Mouse (Mus musculus) fat pad, adult 2 months (tissue): ENCODE measurements around the gene Elane.

Experiments
- DNase-seq: peaks from one replicate; pipeline ENCODE4 v3.0.0-alpha.2; 2011; ENCODE audit warnings: low read depth, low spot score; ENCODE audit errors: extremely low read depth

Gene Elane

DNA sequence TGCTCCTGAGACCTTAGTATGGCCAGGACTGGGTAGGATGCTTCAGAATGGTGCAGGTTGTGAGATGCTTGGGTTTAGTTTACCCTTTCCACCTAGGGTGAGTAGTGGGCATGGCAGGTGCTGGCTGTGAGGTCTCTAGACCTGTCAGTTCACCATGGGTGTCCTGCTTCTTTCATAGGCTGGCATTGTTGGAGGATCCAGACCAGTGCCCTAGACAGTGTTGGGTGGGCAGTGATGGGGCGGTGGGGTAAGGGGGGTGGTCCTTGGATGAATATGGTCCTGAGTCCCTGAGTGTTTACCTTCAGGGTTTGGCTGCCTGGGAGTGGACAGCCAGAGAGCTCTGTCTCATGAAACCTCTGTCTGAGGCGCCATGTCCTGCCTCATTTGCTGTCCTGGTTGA lies 28.2 kb upstream of the Elane start:
- DNase-seq: no peak

DNA sequence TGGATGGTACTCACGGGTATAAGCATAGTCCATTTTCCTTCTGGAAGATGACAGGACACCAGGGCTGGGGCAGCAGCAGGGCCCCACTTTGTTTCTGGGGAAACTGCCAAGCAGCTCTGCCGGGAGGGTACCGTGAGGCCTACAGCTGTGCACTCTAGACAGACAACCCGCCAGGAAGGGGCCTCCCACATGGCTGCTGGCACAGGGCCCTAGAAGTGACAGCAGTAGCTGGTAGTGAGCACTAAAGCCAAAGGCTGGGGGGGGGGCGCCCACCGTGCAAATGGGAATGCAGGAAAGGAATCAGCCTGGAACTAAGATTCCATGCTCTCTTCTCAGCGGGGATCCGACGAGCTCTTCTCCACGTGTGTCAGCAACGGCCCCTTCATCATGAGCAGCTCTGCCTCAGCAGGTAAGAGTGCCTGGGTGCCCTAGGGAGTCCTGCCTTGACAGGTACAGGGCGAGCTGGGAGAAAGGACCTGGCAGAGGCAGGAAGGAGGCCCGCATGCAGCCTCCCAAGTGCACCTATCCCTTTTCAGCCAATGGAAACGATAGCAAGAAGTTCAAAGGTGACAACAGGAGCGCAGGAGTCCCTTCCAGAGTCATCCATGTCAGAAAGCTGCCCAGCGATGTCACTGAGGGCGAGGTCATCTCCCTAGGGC lies 27.5 kb upstream of the Elane start:
- no peak for DNase-seq

DNA sequence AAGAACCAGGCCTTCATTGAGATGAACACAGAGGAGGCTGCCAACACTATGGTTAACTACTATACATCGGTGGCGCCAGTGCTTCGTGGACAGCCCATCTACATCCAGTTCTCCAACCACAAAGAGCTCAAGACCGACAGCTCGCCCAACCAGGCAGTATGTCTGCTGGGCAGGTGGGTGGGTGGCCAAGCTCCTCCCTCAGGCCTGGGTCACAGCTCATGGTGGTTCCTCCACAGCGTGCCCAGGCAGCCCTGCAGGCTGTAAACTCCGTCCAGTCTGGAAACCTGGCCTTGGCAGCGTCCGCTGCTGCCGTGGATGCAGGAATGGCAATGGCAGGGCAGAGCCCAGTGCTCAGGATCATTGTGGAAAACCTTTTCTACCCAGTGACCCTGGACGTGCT lies 26.9 kb upstream of the Elane start:
- no peak for DNase-seq

DNA sequence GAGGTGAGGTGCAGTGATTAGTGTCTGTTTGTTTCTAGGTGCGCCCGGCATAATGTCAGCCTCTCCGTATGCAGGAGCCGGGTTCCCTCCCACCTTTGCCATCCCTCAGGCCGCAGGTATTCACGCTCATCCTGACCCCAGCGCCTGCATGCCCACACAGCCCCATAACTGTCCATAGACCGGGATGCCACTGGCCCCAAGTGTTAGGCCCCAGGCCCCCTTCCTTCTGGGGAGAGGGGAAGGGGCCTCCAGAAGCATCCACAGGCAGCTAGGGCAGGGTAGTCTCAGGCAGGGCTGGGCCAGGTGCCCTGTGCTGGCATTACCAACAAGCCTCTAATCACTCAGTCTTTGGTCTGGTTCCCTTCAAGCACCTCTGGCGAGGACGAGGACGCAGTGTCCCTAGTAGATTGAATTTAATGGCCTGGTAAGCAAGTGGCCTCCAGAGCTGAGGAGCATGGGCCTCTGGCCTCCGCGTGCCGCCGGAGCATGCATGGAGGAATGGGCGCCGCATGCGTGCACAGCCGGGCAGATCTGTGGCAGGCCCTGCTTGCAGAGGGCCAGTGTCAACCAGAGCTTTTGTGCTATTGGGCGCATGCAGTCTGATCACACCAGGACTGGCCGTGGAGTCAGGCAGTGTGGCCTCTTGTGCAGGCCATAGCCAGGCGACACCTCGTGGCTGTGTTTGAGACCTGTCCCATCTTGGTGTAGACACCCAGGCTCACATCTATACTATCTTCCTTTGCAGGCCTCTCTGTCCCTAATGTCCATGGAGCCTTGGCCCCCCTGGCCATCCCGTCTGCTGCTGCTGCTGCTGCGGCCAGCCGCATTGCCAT lies 25.8 kb upstream of the Elane start:
- no peak for DNase-seq

DNA sequence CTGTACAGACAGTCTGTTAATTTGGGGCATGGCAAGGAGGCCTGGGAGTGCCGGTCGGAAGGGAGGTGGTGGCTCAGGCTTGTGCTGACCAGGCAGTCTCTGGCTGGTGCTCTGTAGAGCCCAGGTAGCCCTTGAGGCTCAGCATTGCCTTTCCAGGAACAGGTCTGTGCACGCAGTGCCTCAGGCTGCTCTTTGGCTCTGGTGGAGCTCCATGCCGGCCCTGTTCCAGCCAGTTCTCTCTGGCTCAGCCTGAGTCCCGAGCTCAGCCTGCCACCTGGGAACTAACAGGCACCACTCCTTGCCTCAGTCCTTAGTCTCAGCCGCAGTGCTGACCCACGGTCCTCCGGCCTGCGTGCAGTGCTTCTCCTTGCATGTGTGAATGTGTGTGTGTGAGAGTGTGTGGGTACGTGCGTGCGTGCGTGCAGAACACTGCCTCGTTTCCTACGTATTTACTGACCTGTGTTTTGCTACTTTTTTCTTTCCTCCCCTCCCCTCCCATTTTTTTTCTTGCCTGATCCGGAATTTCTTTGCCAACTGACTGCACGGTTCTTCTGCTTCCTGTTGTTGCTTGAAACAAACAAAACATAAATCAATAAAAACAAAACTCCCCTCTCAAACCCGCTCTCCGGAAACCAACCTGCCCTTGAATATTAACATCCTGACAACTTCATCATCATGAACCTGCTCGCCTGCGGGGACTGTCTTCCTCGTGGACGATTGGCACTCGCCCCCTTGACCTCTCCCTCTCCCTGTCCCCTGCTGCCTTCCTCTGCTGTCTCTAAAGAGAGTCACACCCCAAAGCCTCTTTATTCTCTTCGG lies 24.6 kb upstream of the Elane start:
- DNase-seq: peak; percentile 81

DNA sequence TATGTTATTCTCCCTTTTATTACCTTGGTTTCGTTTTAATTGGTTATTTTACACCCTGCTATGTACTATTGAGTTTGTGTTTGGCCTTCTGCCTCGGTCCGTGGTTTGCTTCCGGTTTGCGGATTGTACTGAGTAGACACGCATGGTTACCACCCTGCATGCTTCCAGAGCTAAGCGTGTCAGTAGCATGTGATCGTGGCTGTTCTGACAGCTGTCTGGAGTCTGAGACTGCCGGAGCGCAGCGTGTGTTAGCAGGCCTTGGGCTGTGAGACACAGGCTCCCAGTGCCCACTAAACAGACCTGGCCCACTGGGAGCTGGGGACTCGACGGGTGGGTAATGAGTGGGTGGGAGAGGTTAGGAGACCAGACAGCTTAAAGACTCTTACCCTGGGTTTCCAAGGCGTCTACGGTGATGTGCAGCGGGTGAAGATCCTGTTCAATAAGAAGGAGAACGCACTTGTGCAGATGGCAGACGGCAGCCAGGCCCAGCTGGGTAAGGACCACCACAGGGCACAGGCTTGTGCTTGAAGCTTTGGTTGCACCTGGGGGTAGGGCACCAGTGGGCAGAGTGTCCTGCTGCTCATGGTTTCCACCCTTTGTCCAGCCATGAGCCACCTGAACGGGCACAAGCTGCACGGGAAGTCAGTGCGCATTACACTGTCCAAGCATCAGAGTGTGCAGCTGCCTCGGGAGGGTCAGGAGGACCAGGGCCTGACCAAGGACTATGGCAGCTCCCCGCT lies 23.8 kb upstream of the Elane start:
- no peak for DNase-seq

DNA sequence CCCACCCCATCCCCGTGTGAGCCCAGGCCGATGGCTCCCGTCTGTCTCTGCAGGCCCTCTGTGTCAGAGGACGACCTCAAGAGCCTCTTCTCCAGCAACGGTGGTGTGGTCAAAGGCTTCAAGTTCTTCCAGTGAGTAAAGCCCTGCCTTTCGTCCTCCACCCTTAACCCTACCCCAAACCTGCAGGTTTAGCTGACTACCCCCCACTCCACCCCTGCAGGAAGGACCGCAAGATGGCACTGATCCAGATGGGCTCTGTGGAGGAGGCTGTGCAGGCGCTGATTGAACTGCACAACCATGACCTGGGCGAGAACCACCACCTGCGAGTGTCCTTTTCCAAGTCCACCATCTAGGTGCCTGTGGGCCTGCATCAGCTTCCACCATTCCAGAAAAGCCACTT lies 23.1 kb upstream of the Elane start:
- DNase-seq: no peak

DNA sequence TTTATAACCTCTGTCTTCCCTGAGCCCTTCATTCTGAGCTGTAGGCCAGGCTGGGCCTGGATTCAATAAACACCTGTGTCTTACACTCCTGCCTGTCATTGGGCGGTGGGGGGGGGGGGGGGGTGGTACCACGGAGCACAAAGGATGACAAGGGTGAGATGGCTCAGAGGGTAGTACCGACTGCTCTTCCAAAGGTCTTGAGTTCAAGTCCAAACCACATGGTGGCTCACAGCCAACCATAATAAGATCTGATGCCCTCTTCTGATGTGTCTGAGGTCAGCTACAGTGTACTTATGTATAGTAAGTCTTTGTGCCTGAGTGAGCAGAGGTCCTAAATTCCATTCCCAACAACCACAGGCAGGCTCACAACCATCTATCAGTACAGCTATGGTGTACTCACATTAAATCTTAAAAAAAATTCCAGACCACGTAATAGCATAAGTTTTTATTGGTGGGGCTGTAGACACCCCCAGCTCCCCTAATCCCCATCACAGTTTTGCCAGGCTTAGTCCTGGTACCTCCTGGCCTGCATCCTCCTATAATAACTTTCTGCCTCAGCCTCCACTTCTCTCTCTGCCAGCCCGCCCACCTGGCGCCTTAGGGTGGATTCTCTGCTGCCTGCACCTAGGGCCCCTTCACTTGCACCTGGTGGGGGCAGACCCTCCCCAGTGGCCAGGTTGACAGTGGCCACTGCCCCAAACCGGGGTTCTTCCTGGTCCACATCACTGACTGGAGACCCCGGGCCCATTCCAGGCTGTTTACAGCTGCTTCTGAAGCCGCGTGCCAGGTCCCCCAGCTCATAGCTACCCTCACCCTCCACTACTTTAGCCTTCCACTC lies 21.5 kb upstream of the Elane start:
- no peak for DNase-seq

DNA sequence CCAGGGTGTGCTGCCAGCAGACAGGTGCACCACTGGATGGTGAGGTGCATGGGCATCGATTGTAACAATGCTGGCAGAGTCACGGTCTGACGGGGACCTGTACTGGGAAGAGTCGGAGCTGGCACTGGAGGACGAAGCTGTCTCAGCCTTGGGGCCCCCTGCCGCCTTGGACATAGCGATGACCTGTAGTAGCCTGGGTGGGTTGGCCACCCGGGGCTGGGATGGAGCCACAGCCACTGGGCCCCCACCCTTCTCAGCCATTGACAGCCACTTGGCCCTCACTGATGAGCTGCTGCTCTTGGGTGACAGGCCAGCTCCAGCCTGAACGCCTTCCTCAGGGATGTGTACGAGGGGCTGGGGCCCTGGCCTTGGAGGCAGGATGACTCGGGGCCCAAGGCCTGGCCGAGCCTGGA lies 20.9 kb upstream of the Elane start:
- DNase-seq: no peak

DNA sequence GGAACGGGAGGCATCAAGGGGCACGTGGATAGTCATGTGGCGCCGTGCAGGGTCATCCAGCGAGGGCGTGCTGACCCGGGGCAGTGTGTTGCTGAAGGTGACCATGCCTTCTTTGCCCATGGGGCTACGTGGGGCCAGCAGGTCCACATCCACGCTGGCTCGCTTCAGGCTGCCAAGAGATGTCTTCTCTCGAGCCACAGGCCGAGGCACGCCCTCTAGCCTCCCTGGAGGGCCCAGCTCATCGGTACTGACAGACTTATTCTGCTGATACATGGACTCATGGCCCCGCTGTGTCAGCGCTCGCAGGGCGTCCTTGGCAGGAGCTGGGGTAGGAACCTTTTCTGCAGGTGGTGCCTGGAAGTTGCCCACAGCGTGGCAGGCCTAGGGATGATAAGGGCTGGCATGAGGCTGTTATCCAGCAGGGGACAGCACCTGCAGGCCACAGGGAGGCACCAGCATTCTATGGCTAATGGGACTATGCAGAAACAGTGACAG lies 20.2 kb upstream of the Elane start:
- no peak for DNase-seq

DNA sequence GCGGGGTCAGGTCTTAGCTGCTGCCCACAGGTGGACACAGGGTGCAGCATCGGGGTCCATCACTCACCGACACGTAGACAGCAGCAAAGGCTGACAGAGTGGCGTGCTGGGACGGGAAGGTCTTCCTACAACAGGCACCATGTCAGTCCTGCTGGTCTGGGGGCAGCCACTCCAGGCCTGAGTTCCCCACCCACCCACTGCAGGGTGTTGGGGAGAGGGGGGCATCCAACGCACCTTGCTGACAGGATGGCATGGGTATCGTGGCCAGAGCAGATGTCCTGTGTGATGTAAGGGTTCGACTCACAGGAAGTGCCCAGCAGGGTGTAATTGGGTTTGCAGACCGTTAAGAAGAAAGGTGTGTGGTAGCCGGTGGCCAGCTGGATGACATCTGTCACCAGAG lies 19.4 kb upstream of the Elane start:
- no peak for DNase-seq

DNA sequence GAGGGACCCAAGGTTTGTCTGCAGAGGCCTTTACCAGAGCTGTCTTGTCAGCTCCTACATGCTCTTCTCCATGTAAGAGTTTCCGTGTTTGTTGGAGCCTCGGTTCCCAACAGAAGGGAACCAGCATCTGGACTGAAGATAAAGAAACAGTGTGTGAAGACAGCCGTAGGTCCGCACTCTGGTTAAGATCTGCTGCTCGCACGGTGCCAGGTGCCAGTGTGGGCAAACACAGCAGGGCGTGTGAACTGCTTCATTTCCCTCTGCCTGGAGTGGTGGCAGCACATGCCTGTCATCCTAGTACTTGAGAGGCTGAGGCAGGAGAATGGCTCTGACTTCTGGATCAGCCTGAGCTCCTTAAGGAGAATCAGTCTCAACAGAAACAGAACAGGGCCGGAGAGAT lies 14.2 kb upstream of the Elane start:
- no peak for DNase-seq

DNA sequence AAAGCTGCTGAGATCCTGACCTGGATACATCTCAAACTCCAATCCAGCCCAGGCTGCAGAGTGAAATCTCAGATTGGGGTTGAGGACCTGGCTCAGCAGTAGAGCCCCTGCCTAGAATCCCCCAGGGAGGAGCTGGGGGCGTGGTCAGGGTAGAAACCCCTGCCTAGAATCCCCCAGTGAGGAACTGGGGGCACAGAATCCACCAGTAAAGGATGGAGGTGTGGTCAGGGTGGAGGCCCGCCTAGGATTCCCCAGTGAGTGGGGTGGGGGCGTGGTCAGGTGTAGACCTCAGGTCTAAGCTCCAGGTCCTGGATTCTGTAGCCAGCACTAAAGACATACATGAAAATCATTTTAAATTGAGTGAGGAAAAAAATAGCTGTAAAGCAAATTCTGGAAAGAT lies 13.2 kb upstream of the Elane start:
- no peak for DNase-seq

DNA sequence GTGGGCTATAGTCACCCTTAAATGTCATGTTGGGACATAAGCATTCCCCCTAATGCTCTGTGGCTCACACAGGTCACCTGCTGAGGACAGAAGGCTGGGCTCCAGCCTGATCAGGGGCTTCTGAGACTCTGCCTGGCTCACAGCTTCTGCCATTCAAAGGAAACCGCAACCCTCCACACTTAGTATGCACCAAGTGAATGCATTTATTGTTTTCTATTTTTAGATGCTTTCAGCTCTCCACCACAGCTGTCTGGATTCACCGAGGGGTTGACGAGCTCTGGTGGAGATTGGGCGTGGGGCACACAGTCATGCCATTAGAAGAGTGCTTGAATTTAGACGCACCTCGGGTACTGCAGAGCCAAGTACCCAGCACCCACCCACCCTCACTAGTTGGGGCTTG lies 12.7 kb upstream of the Elane start:
- no peak for DNase-seq

DNA sequence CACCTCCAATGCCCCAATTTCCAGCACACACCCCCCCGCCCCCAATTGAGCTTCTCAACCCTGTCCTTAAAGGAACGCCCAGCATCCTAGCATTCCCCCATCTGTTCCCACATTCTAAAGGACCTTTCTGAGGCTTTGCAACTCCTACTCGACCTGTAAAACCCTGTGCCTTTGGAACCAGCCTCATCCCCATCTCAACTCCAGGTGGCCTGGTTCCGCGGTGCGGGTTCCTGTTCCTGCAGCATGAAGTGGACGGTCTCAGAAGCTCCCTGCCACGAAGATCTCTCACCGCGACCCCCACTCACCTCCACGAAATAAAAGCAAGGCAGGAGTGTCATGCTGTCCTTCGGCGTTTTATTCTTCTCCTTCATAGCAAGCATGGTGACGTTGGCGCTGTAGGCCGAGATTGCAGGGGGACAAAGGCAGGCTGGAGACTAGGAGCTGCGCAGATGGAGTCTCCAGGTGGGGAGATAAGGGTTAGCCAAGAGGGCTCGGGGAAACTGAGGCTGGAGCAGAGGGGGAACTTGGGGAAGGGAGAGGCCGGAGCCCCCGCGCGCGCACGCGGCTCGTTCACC lies 12.2 kb upstream of the Elane start:
- DNase-seq: no peak

DNA sequence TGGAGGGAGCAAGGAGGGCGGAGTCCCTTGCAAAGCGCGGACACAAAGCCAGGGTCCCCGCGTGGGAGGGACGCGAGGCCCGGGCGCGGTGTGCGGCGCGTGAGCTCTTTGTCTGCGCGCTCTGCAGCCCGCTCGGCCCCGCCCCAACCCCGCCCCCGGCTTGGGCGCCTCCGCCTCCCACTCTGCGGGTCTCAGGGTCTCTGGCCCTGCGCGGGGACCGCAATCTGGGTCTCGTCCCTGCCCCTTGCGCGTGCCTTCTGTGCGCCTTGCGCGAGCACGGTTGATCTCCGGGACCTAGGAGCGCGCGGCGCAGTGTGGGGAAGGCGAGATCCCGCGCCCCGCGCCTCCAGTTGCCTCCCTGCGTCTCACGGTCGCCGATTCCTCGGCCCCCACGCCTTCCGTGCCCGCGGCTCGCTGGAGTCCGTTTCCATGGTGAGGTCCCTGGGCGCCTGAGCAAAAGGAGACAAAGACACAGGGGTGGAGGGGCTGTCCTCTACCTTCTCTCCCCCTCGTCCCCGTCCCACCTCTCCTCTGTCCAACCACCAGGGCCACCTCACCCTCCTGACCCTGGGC lies 11.7 kb upstream of the Elane start, which contains the start of the genes Prtn3 and Plppr3:
Gene Prtn3 (plus strand): TSS at position 187 of the 573 bp plus-strand sequence.
Gene Plppr3 (minus strand): TSS at position 345 of the 573 bp plus-strand sequence.
- no peak for DNase-seq

DNA sequence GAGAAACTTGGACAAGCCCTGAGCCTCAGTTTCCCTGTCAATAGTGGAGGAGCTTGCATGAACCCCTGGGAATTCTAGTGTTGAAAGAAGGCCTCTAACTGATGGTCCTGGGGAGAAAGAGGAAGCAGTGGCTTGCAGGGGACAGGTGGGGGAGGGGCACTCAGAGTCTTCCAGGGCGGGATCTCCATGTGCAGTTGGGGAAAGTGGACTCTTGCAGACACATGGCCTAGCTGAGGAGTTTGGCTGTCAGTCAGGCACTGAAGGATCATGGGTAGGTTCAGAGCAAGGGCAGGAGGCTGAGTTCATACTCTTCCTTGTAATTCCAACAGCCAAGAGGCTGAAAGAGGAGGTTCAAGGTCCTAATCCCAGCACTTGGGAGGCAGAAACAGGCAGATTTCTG lies 8.9 kb upstream of the Elane start:
- DNase-seq: no peak

DNA sequence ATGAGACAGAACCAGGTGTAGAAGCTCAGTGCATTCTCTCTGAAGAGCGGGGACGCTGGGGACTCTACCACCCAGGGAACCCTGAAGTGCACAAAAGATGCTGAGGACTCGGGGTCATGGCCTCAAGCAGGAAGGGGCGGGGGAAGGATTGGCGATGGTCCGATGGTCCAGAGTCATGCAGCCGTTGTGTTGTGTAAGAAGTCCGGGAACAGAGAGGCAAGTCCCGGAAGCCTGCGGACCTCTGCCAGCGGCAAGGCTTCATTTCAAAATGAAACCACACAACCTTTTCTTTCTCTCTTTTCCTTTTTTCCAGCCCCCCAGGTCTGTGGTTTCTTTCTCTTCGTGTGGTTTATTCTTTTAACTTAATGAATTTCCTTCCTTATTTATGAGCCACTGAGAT lies 8.3 kb upstream of the Elane start:
- DNase-seq: no peak

DNA sequence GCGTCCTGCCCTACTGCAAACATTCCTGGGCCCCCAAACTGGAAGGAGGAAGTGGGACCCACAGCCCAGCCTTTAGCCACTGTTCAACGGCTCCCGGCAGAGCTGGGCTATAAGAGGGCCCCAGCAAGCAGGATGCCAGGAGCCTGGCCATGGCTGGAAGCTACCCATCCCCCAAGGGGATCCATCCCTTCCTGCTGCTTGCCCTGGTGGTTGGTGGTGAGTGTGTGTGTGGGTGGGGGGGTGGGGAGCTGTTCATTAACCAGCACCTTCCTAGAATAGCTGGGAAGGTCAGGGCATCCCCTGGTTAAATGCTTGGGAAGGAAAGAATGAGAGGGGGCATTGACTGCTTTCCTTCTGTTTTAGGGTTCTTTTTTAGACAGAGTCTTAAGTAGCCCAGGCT lies 6.5 kb upstream of the Elane start:
- no peak for DNase-seq
